9 mouse cellular contexts compared by ENCODE assay signal in genomic region chr1:133068268-133068667, GRCm38 (mm10). TPM values are rescaled to one million over a fixed set of nuclear protein-coding genes. Genes with fewer than 3 reads are reported as not detected.
DNase-seq lines count a peak whose midpoint lies in the region; ATAC-seq lines count a peak whose summit lies in the region.
"Had no signal": no experiment of that assay in that cellular context is flagged by ENCODE, and none has a peak within 500 bp of the region (broad histone marks: within the 10 kb centered on the region; RNA-seq: fewer than 3 reads in every experiment).

No protein-coding gene starts in this region.

- H3K4me2 ChIP-seq in kidney, embryonic 15.5 days: no peak overlapping the region
- H3K4me2 ChIP-seq in embryonic facial prominence, embryonic 14.5 days (ENCODE audit: low read depth, low read length): no peak overlapping the region
- peak overlapping the region; percentile 61 for H3K4me2 ChIP-seq in heart, embryonic 12.5 days
- no peak overlapping the region for H3K4me2 ChIP-seq in liver, embryonic 13.5 days

- DNase-seq in kidney, adult 11 months: no peak
- no peak for DNase-seq in embryonic facial prominence, embryonic 14.5 days (ENCODE audit: low spot score)
- DNase-seq in liver, embryonic 13.5 days: no peak
- DNase-seq in retina, embryonic 14.5 days (ENCODE audit: low spot score): no peak
- DNase-seq in cerebellum, postnatal 25 days: no peak
- DNase-seq: right cerebral cortex, postnatal 4 days had no signal

- peaks cover 35% of the 10 kb centered on the region for H3K4me1 ChIP-seq in kidney, embryonic 15.5 days
- H3K4me1 ChIP-seq in embryonic facial prominence, embryonic 14.5 days (ENCODE audit: control insufficient read depth, insufficient read depth, low read length): peaks cover 16% of the 10 kb centered on the region; the same call in 1 of the 2 replicates
- H3K4me1 ChIP-seq in heart, embryonic 12.5 days (replicated peaks): peaks cover 77% of the 10 kb centered on the region
- H3K4me1 ChIP-seq in liver, embryonic 13.5 days (replicated peaks): peaks cover 26% of the 10 kb centered on the region

- no peak overlapping the region for H3K9ac ChIP-seq in kidney, embryonic 15.5 days
- H3K9ac ChIP-seq in embryonic facial prominence, embryonic 14.5 days (ENCODE audit: low read depth, low read length): no peak overlapping the region
- peak overlapping the region; percentile 73 for H3K9ac ChIP-seq in heart, embryonic 12.5 days
- no peak overlapping the region for H3K9ac ChIP-seq in liver, embryonic 13.5 days

- ATAC-seq in kidney, embryonic 15.5 days (replicated peaks; ENCODE audit: low FRiP score): no peak
- 0 out of 2 replicates have a peak, but pooled peaks have one; percentile 13 for ATAC-seq in embryonic facial prominence, embryonic 14.5 days (ENCODE audit: low read depth)
- peak; percentile 73 for ATAC-seq in heart, embryonic 12.5 days (ENCODE audit: insufficient number of reproducible peaks, low FRiP score)
- peak; percentile 25; the same call in 1 of the 2 replicates for ATAC-seq in liver, embryonic 13.5 days (ENCODE audit: low read depth)
- ATAC-seq in cerebellum, adult (ENCODE audit: insufficient number of reproducible peaks, low FRiP score, low TSS enrichment): no peak

- whole genome bisulfite sequencing in kidney, embryonic 15.5 days: 48% methylated on average over 5 of the region's 5 CpGs
- 59% methylated on average over 4 of the region's 5 CpGs for WGBS in embryonic facial prominence, embryonic 14.5 days
- WGBS in heart, embryonic 12.5 days: 28% methylated on average over 5 of the region's 5 CpGs
- WGBS in liver, embryonic 13.5 days (ENCODE audit: insufficient replicate concordance): 50% methylated on average over 5 of the region's 5 CpGs

- H3K27me3 ChIP-seq in kidney, embryonic 15.5 days: no peaks in the 10 kb centered on the region
- no peaks in the 10 kb centered on the region for H3K27me3 ChIP-seq in embryonic facial prominence, embryonic 14.5 days (replicated peaks; ENCODE audit: control insufficient read depth, insufficient read depth, low read length)
- no peaks in the 10 kb centered on the region for H3K27me3 ChIP-seq in heart, embryonic 12.5 days (replicated peaks)
- H3K27me3 ChIP-seq in liver, embryonic 13.5 days: no peaks in the 10 kb centered on the region; the same call in 1 of the 2 replicates

- peaks cover 19% of the 10 kb centered on the region; the same call in 1 of the 2 replicates for H3K36me3 ChIP-seq in kidney, embryonic 15.5 days
- peaks cover 16% of the 10 kb centered on the region; the same call in 1 of the 2 replicates for H3K36me3 ChIP-seq in embryonic facial prominence, embryonic 14.5 days (ENCODE audit: control insufficient read depth, insufficient read depth, low read length)
- peaks cover 35% of the 10 kb centered on the region for H3K36me3 ChIP-seq in heart, embryonic 12.5 days
- H3K36me3 ChIP-seq in liver, embryonic 13.5 days: no peaks in the 10 kb centered on the region

- H3K4me3 ChIP-seq in kidney, embryonic 15.5 days (replicated peaks): no peak overlapping the region
- H3K4me3 ChIP-seq in embryonic facial prominence, embryonic 14.5 days (ENCODE audit: low read depth, low read length): no peak overlapping the region
- H3K4me3 ChIP-seq in heart, embryonic 12.5 days: peak overlapping the region; percentile 32
- H3K4me3 ChIP-seq in liver, embryonic 13.5 days (replicated peaks): no peak overlapping the region

- peaks cover 3% of the 10 kb centered on the region; the same call in 1 of the 2 replicates for H3K9me3 ChIP-seq in kidney, embryonic 15.5 days (replicated peaks)
- H3K9me3 ChIP-seq in embryonic facial prominence, embryonic 14.5 days (ENCODE audit: control insufficient read depth, low read length): no peaks in the 10 kb centered on the region
- peaks cover 5% of the 10 kb centered on the region; the same call in 1 of the 2 replicates for H3K9me3 ChIP-seq in heart, embryonic 12.5 days (replicated peaks)
- H3K9me3 ChIP-seq in liver, embryonic 13.5 days (replicated peaks): no peaks in the 10 kb centered on the region

- peak overlapping the region; percentile 70 for H3K27ac ChIP-seq in kidney, embryonic 15.5 days
- peak overlapping the region; percentile 1; the same call in 1 of the 2 replicates for H3K27ac ChIP-seq in embryonic facial prominence, embryonic 14.5 days (replicated peaks; ENCODE audit: low read depth, low read length)
- peak overlapping the region; percentile 97 for H3K27ac ChIP-seq in heart, embryonic 12.5 days (ENCODE audit: poor library complexity, severe bottlenecking)
- 0 out of 2 replicates have a peak overlapping the region, but pooled peaks have one; percentile 32 for H3K27ac ChIP-seq in liver, embryonic 13.5 days

RNA-seq across cellular contexts. Expression of gene Pik3c2b, which starts 22.8 kb away (rescaled TPM):
- 6.1 and 6.3 TPM in 2 replicates for polyA plus RNA-seq in kidney, embryonic 15.5 days (2015; fragmentation: Nextera tagmentation; extraction: Ambion mirVana)
- polyA plus RNA-seq in embryonic facial prominence, embryonic 14.5 days (2014; fragmentation: Nextera tagmentation; extraction: Ambion mirVana): 7.0 and 7.1 TPM in 2 replicates
- polyA plus RNA-seq in heart, embryonic 12.5 days (2016; fragmentation: Nextera tagmentation; extraction: Ambion mirVana): 11.5 and 11.7 TPM in 2 replicates
- polyA plus RNA-seq in liver, embryonic 13.5 days (2015; fragmentation: Nextera tagmentation; extraction: Ambion mirVana): 0.82 and 1.2 TPM in 2 replicates

RNA-seq across cellular contexts. Expression of gene Mdm4, which starts 37.9 kb away (rescaled TPM):
- polyA plus RNA-seq in kidney, embryonic 15.5 days (2015; fragmentation: Nextera tagmentation; extraction: Ambion mirVana): 32.4 and 32.6 TPM in 2 replicates
- polyA plus RNA-seq in embryonic facial prominence, embryonic 14.5 days (2014; fragmentation: Nextera tagmentation; extraction: Ambion mirVana): 33.4 and 40.3 TPM in 2 replicates
- 31.3 and 35.5 TPM in 2 replicates for polyA plus RNA-seq in heart, embryonic 12.5 days (2016; fragmentation: Nextera tagmentation; extraction: Ambion mirVana)
- 16.6 and 16.8 TPM in 2 replicates for polyA plus RNA-seq in liver, embryonic 13.5 days (2015; fragmentation: Nextera tagmentation; extraction: Ambion mirVana)

Comparison
In these comparisons a context has a peak if more than half of its experiments do, and no peak if none do; other contexts are left out.
1. ATAC-seq: peak in embryonic facial prominence, embryonic 14.5 days (single experiment), heart, embryonic 12.5 days (single experiment) and liver, embryonic 13.5 days (single experiment); none in kidney, embryonic 15.5 days (single experiment) and cerebellum, adult (single experiment).
2. H3K27ac ChIP-seq: peak in every context shown above with its lines; median percentile 97 in heart, embryonic 12.5 days; 70 in kidney, embryonic 15.5 days; 32 in liver, embryonic 13.5 days; 1 in embryonic facial prominence, embryonic 14.5 days.